Mouse (Mus musculus): ENCODE measurements at regions not wholly inside any gene's neighbourhood (a gene's known extent, or its start where the extent isn't known, plus 50 kb on each side); places are given as distances from the start of the nearest gene placed in this dataset.

DNA sequence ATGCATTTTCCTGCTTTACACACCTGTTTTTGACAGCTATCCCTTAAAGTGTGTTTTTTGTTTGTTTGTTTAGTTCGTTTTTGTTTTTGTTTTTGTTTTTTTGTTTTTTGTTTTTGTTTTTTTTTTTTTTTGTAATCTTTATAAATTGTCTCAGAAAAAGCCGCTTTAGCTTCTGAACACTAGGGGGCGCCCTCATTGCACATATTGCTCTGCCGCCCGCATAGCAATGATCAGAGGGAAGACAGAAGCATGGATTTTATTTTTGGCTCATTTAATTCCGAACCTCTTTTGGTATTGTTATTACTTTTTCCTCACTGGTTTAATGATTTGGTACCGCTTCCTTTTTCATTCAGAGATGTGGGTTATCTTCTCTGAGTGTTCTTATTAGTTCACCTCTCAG is 569.9 kb upstream of the Gm10800 start:
- peak; percentile 37 to 67 for DNase-seq (ENCODE audit: low spot score in 2 of 2)
